Mouse (Mus musculus) cerebellum, adult 2 months (tissue): ENCODE results near the gene Sfta2.

ENCODE experiments used
- CTCF ChIP-seq: fragments of 200-500 bp; IDR thresholded peaks from 2 replicates; pipeline ENCODE4 v1.5.1; 2011; ENCODE audit warnings: low read depth, mild to moderate bottlenecking, control low read depth, low read length, moderate library complexity, borderline replicate concordance; ENCODE audit not compliant: insufficient read depth
- POLR2A ChIP-seq: fragments of 200-500 bp; IDR thresholded peaks from 2 replicates; pipeline ENCODE4 v1.6.1; 2011; ENCODE audit warnings: low read length, control low read depth, borderline replicate concordance; ENCODE audit not compliant: insufficient read depth

GRCm38 (mm10) chr17:35554761-35555397 is 46.5 kb upstream of the Sfta2 start:
- TF ChIP-seq CTCF = no peak
- TF ChIP-seq POLR2A = no peak
